Mouse (Mus musculus) heart, embryonic 11.5 days (tissue): ENCODE data around the gene Fermt3. TPM values are rescaled to one million over a fixed set of nuclear protein-coding genes. Genes with fewer than 3 reads are reported as not detected.
"Not testable (repeated sequence)": the region's sequence is repeated elsewhere in the genome, so short reads cannot be mapped to it uniquely, and the experiment has no call there.

ENCODE experiments used
- ATAC-seq: fragments of 200-750 bp; cut with Nextera tagmentation; replicated peaks from 2 replicates; pipeline ENCODE4 v1.8.0; 2017; ENCODE audit warnings: moderate library complexity; ENCODE audit not compliant: insufficient number of reproducible peaks, low FRiP score, low TSS enrichment
- H3K27ac ChIP-seq: fragments of 300-500 bp; sonication (generic); 2 replicates; pipeline ENCODE4 v1.5.1; 2014; ENCODE audit warnings: mild to moderate bottlenecking, low read depth, low read length
- H3K27me3 ChIP-seq: fragments of 300-500 bp; sonication (generic); 2 replicates; pipeline ENCODE4 v1.6.1; 2014; ENCODE audit warnings: mild to moderate bottlenecking, low read length, mixed read lengths; ENCODE audit not compliant: control insufficient read depth, insufficient read depth
- H3K36me3 ChIP-seq: fragments of 300-500 bp; sonication (generic); 2 replicates; pipeline ENCODE4 v1.6.1; 2014; ENCODE audit warnings: mild to moderate bottlenecking, low read length, moderate library complexity, mixed read lengths; ENCODE audit not compliant: control insufficient read depth, insufficient read depth
- H3K4me1 ChIP-seq: fragments of 300-500 bp; sonication (generic); 2 replicates; pipeline ENCODE4 v1.6.1; 2014; ENCODE audit warnings: low read length; ENCODE audit not compliant: control insufficient read depth, insufficient read depth
- H3K4me2 ChIP-seq: fragments of 300-500 bp; sonication (generic); 2 replicates; pipeline ENCODE4 v1.6.1; 2014; ENCODE audit warnings: mild to moderate bottlenecking, moderate library complexity
- H3K4me3 ChIP-seq: fragments of 300-500 bp; sonication (generic); 2 replicates; pipeline ENCODE4 v1.5.1; 2014; ENCODE audit warnings: low read depth, low read length
- H3K9ac ChIP-seq: fragments of 300-500 bp; sonication (generic); 2 replicates; pipeline ENCODE4 v1.6.1; 2014; ENCODE audit warnings: mild to moderate bottlenecking, low read depth, low read length, moderate library complexity
- H3K9me3 ChIP-seq: fragments of 300-500 bp; sonication (generic); replicated peaks from 2 replicates; pipeline ENCODE4 v1.6.1; 2016; ENCODE audit warnings: low read length; ENCODE audit not compliant: control insufficient read depth
- WGBS: fragments of 180-500 bp; shearing (Covaris S2); extraction: QIAGEN DNeasy Blood & Tissue Kit; methylation state at CpG from one replicate; pipeline ENCODE4 v1.1.7; 2014; ENCODE audit not compliant: insufficient replicate concordance; 5-methylcytosine and 5-hydroxymethylcytosine counted together
- polyA plus RNA-seq: library from polyadenylated mRNA; unstranded; fragments of >200 nt; fragmentation: Nextera tagmentation; extraction: Ambion mirVana; gene quantifications from 2 replicates; pipeline ENCODE4 v1.2.1, GENCODE M21; 2014

Fermt3 gene
- polyA plus RNA-seq, 1 experiment from 2014 or later: 11.9 TPM

- H3K4me1 ChIP-seq: peaks cover 18% of the 10 kb centered on the region
- H3K4me2 ChIP-seq: peak overlapping the region; percentile 100
- no peaks in the 10 kb centered on the region; the same call in 1 of the 2 replicates for H3K27me3 ChIP-seq
- no peaks in the 10 kb centered on the region for H3K9me3 ChIP-seq
- no peaks in the 10 kb centered on the region for H3K36me3 ChIP-seq
- 41% methylated on average over 6 of the region's 6 CpGs for WGBS
- no peak for ATAC-seq
- peak overlapping the region; percentile 64; the same call in 1 of the 2 replicates for H3K4me3 ChIP-seq
- peak overlapping the region; percentile 51; the same call in 1 of the 2 replicates for H3K27ac ChIP-seq
- no peak overlapping the region for H3K9ac ChIP-seq
These were observed 39.3 kb upstream of the Fermt3 start for GRCm38 (mm10) chr19:7058541-7058940.

GRCm38 (mm10) chr19:7057722-7058207 lies 38.5 kb upstream of the Fermt3 start:
- Histone ChIP-seq H3K27me3 (no peaks in the 10 kb centered on the region; the same call in 1 of the 2 replicates), H3K9ac (peak overlapping the region; percentile 80; the same call in 1 of the 2 replicates), H3K9me3 (no peaks in the 10 kb centered on the region), H3K4me1 (peaks cover 18% of the 10 kb centered on the region), H3K27ac (peak overlapping the region; percentile 71; the same call in 1 of the 2 replicates), H3K4me3 (peak overlapping the region; percentile 64), H3K36me3 (no peaks in the 10 kb centered on the region), H3K4me2 (peak overlapping the region; percentile 100)
- ATAC-seq: peak; percentile 73
- WGBS: under 1% methylated on average over 15 of the region's 15 CpGs

DNA sequence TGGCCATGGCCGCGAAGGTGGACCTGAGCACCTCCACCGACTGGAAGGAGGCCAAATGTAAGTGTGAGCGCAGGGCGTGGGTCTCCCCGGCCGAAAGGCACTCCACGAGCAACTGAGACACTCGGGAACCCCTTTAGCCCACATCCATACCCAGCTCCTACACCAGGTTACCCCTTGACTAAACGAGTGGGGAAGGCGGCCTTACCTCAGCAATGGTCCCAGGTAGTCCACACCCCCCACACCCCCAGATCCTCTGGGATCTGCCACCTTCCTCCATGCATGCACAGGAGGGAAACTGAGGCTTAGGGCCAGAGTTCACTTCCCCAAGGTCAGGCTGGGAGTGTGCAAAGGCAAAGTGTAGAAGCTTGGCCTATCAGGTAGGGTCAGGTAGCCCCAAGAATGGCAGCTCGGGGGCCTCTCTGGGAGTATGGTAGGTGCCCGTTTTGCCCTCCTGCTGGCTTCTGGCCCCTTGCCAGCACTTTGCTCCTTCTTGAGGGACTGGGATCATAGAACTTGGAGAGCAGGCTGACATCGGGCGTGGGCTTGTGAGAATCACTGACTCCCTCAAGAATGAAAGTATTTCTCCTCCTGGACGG lies 38.0 kb upstream of the Fermt3 start:
- H3K9me3 ChIP-seq: no peaks in the 10 kb centered on the region

DNA sequence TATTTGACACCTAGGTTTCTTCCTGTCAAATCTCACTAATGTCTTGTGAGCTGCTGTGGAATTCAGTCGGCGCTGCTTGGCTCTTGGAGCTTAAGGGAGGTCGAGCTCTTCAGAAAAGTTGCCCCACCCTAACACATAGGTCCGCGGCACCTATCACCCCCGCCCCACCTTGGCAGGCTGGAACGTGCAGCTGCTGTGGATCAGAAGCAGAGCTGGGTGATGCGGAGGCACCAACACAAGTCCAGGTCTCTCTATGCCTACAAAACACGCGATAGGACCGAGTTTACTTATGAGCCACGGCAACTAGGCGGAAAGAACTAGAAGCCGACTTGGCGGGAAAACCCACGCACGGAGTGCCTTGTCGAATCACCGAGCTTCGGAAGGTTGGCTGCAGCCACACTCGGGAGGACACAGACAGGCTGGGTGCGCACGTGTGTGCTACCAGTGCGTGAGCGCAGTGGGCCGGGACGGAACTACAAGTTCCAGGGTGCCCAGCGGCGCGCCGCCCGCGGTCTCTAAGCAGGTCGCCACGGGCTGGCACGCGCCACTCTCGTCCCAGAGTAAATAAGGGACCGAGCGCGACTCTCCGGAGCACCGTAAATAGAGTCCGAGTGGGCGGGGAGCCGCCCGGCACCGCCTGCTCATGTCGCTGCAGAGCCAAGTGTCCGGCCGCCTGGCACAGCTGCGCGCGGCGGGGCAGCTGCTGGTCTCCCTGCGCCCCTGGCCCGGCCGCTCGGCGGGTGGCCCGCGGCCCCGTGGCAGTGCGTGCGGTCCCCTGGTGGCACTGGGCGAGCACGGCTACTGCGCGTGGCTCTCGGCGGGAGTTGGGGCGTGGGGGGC lies 37.2 kb upstream of the Fermt3 start, which contains the start of gene Macrod1:
Gene Macrod1, plus strand, starts transcription at position 563 of the 840 bp plus-strand sequence.
- H3K4me3 ChIP-seq: peak within 1 kb of the TSS; percentile 64
- H3K4me2 ChIP-seq: peak within 1 kb of the TSS; percentile 100
- no peaks in the 10 kb centered on the region; the same call in 1 of the 2 replicates for H3K27me3 ChIP-seq
- peak within 1 kb of the TSS; percentile 71; the same call in 1 of the 2 replicates for H3K27ac ChIP-seq
- no peaks in the 10 kb centered on the region for H3K36me3 ChIP-seq
- peak; percentile 64 for ATAC-seq
- H3K9me3 ChIP-seq: no peaks in the 10 kb centered on the region
- peaks cover 18% of the 10 kb centered on the region for H3K4me1 ChIP-seq
- WGBS: under 1% methylated on average over 65 of the region's 72 CpGs
- peak within 1 kb of the TSS; percentile 80 for H3K9ac ChIP-seq

More for the DNA sequence above, 38.0 kb upstream of the Fermt3 start:
- H3K9ac ChIP-seq: peak overlapping the region; percentile 80
- peak; percentile 20 for ATAC-seq
- H3K36me3 ChIP-seq: no peaks in the 10 kb centered on the region
- peak overlapping the region; percentile 71; the same call in 1 of the 2 replicates for H3K27ac ChIP-seq
- no peaks in the 10 kb centered on the region; the same call in 1 of the 2 replicates for H3K27me3 ChIP-seq
- 3% methylated on average over 16 of the region's 16 CpGs for WGBS
- peak overlapping the region; percentile 100 for H3K4me2 ChIP-seq
- peak overlapping the region; percentile 64 for H3K4me3 ChIP-seq
- peaks cover 18% of the 10 kb centered on the region for H3K4me1 ChIP-seq

GRCm38 (mm10) chr19:7055173-7055572 lies 35.9 kb upstream of the Fermt3 start:
- 36% methylated on average over 3 of the region's 3 CpGs for WGBS
- Histone ChIP-seq H3K9me3 (no peaks in the 10 kb centered on the region), H3K9ac (no peak overlapping the region), H3K27me3 (no peaks in the 10 kb centered on the region; the same call in 1 of the 2 replicates), H3K4me2 (no peak overlapping the region), H3K4me3 (no peak overlapping the region), H3K4me1 (peaks cover 18% of the 10 kb centered on the region), H3K27ac (no peak overlapping the region), H3K36me3 (no peaks in the 10 kb centered on the region)
- no peak for ATAC-seq

- H3K9ac ChIP-seq: no peak overlapping the region
- no peak for ATAC-seq
- H3K27me3 ChIP-seq: no peaks in the 10 kb centered on the region
- H3K9me3 ChIP-seq: no peaks in the 10 kb centered on the region
- H3K36me3 ChIP-seq: no peaks in the 10 kb centered on the region
- no peak overlapping the region for H3K27ac ChIP-seq
- H3K4me2 ChIP-seq: no peak overlapping the region
- peaks cover 18% of the 10 kb centered on the region for H3K4me1 ChIP-seq
- WGBS: 56% methylated on average over 10 of the region's 10 CpGs
- H3K4me3 ChIP-seq: no peak overlapping the region
These were observed 35.5 kb upstream of the Fermt3 start for GRCm38 (mm10) chr19:7054772-7055171.

DNA sequence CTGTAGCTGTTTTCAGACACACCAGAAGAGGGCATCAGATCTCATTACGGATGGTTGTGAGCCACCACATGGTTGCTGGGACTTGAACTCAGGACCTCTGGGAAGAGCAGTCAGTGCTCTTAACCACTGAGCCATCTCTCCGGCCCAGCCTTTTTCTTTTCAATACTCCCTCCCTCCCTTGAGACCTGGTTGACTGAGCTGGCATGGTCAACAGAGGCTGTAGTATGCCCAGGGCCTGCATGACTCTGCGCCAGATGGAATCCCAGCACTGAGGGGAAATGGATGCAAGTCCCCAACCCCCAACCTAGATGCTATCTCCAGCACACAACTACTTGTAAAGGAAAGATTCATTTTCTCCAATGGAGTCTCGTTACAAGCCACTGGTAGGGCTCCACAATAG lies 34.1 kb upstream of the Fermt3 start:
- not testable (repeated sequence) for H3K4me3 ChIP-seq, H3K27me3 ChIP-seq, H3K4me2 ChIP-seq, H3K9me3 ChIP-seq, H3K27ac ChIP-seq, H3K9ac ChIP-seq, H3K36me3 ChIP-seq, ATAC-seq
- WGBS: 76% methylated on average over 4 of the region's 4 CpGs
- peaks cover 18% of the 10 kb centered on the region for H3K4me1 ChIP-seq

DNA sequence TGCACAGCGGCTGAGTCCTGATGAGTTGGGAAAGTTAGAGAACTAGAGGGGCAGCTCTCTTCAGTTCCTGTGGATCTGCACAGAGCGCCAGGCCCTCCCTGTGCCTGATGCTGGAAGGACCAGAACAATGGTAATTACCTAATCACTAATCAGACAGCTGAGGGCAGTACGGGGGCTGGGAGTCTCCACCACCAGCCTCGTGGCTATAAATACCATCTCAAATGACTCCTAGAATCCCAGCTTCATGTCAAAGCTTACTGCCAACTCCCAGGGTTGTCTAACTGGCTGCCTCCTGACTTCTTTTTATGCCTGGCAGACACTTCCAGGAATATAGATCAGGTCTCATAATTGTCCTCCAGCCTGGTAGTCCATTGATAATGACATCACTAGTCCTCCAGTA lies 25.4 kb upstream of the Fermt3 start:
- Histone ChIP-seq H3K27me3 (no peaks in the 10 kb centered on the region), H3K9me3 (no peaks in the 10 kb centered on the region), H3K4me1 (peaks cover 11% of the 10 kb centered on the region), H3K27ac (peak overlapping the region; percentile 38), H3K4me3 (no peak overlapping the region), H3K36me3 (no peaks in the 10 kb centered on the region), H3K4me2 (no peak overlapping the region), H3K9ac (peak overlapping the region; percentile 58; the same call in 1 of the 2 replicates)
- 27% methylated on average over 4 of the region's 4 CpGs for WGBS
- ATAC-seq: no peak
